Mouse (Mus musculus) cortical plate, adult 2 months (tissue): ENCODE measurements at regions not wholly inside any gene's neighbourhood (a gene's known extent, or its start where the extent isn't known, plus 50 kb on each side); places are given as distances from the start of the nearest gene placed in this dataset.
"Not testable (repeated sequence)": the region's sequence is repeated elsewhere in the genome, so short reads cannot be mapped to it uniquely, and the experiment has no call there.

Experiments
- H3K27ac ChIP-seq: fragments of 200-500 bp; 2 replicates; pipeline ENCODE4 v1.5.1; 2012; ENCODE audit warnings: low read length, control low read depth, inconsistent platforms; ENCODE audit not compliant: insufficient read depth
- H3K4me1 ChIP-seq: fragments of 200-500 bp; 2 replicates; pipeline ENCODE4 v1.6.1; 2011; ENCODE audit warnings: low read length; ENCODE audit not compliant: control insufficient read depth, insufficient read depth
- H3K4me3 ChIP-seq: fragments of 200-500 bp; 2 replicates; pipeline ENCODE4 v1.5.1; 2011; ENCODE audit warnings: mild to moderate bottlenecking, low read length, control low read depth; ENCODE audit not compliant: insufficient read depth
- CTCF ChIP-seq: fragments of 200-500 bp; IDR thresholded peaks from 2 replicates; pipeline ENCODE4 v1.5.1; 2011; ENCODE audit warnings: mild to moderate bottlenecking, control low read depth, low read length; ENCODE audit not compliant: insufficient read depth; ENCODE audit errors: extremely low read depth
- POLR2A ChIP-seq: fragments of 200-500 bp; IDR thresholded peaks from 2 replicates; pipeline ENCODE4 v1.6.1; 2011; ENCODE audit warnings: mild to moderate bottlenecking, low read length, control low read depth; ENCODE audit not compliant: insufficient read depth; ENCODE audit errors: extremely low read depth

DNA sequence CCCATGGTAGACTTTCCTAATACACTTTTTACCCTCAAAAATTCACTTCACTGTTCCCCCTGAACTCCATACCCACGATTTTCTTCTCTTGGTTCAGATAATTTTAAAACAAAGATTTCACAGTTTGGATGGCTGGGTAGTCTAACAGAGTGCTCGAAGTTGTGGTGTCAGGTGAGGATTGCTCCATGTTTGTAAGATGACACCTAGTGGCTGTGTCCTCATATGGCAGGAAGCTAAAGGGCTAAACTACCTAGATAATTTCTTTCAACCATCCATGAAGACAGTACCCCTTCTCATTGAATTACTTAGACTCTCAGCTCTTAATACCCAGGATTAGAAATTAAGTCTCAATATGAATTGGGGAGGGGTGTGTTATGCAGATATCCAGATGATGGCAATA lies 708.9 kb upstream of the Cypt1 start:
- TF ChIP-seq POLR2A (no peak), CTCF (peak; percentile 20; the same call in 1 of the 2 replicates)
- H3K27ac ChIP-seq, result no peak overlapping the region

GRCm38 (mm10) chrX:15846119-15846877 lies 676.4 kb upstream of the Cypt1 start:
- not testable (repeated sequence) for H3K27ac ChIP-seq, H3K4me1 ChIP-seq, H3K4me3 ChIP-seq

More for the DNA sequence above, 708.9 kb upstream of the Cypt1 start:
- no peaks in the 10 kb centered on the region for H3K4me1 ChIP-seq
- H3K4me3 ChIP-seq, result no peak overlapping the region
